Mouse (Mus musculus): ENCODE results near the gene Zfp759.
A peak's percentile ranks its signal among the peaks of the same experiment; 100 is the strongest.
"Not testable (repeated sequence)": the region's sequence is repeated elsewhere in the genome, so short reads cannot be mapped to it uniquely, and the experiment has no call there.

Gene Zfp759

DNA sequence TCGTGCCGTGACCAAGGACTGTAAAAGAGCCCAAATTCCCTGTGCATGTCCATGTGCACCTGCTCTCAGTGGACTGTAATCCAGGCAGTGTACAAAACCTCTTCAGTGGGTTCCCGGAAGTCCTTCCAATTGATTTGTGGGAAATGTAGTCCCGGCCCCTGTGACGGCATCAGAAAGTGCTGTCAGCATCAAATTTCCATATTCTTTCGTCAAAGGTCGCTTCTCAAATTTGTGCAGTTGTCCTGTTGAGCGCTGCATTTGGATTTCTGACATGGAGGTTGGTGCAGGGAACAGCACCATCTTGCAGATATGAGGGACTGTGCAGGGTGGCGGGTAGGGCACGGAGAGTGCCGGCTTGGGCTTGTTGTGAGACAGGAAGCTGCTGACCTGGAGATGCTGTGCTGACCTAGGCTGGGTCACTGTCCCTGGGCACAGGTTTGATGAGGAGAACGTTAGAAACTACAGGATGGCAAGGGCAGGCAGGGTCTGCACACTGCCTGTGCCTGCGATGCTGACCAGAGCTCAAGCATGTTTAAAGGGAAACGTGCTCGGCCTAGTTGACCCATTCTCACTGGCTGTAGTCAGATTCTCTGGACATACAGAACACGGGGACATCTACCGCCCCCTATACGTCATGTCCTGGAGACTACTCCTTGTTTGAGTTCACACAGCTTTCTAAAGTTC, 6.7 kb downstream of the Zfp759 start:
- DNase-seq (ENCODE audit: low read depth, low spot score), result peak; percentile 88
- Histone ChIP-seq H3K36me3 (ENCODE audit: control insufficient read depth, insufficient read depth, low read length, poor library complexity, severe bottlenecking) (no peaks in the 10 kb centered on the region), H3K27me3 (ENCODE audit: control insufficient read depth, insufficient read depth, low read length, poor library complexity, severe bottlenecking) (no peaks in the 10 kb centered on the region)

DNA sequence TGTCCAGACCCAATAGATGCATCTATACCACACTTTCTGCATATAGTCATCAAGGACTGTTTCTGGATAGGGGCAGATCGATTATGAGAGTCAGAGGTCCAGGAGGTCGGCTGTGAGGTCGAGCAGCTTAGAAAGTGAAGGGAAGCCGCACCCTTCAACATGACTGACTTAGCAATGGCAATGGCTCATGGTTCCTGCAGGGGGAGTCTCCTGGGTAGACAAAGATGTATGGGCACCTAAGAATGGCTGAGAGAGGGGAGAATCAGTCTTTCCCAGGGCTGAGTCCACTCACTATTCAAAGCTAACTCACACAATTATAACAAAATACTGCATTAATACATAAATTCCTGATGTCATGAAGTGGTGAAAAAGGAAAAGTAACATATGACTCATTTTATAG, 44.7 kb downstream of the Zfp759 start:
- not testable (repeated sequence) for DNase-seq (ENCODE audit: low read depth, low spot score)

DNA sequence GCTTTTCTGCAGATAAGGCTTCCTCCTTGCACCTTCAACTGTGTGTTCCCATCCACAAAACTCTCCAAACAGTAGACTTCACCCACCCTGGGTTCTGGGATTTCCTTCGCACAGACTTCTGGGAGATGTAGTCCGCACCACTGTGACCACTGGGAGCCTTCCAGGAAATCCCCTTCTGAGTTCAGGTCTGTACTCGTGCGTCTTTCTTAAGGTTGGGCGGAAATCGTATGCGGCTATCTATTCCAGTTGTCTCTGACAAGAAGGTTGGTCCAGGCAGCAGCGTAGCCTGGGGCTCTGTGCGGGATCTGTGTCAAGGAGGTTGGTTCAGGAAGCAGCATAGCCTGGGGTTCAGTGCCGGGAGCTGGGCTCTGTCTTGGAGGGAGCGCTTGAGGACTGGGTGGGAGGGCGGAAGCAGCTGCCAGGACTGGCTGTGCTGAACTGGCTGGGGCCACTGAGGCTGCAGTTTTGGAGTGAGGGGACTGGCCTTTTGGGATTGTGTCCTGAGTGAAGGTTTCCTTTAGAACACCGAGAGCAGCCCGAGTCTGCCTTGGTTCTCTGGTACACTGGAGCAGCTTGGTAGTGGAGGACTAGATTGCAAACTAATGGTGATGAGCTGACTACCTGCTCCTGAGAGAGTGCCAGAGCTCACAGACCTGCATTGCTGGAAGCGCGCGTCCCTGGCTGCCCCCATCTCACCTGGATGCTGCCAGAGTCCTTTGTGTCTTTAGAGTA, 51.7 kb downstream of the Zfp759 start, which contains the start of gene Rsl1:
TSS of gene Rsl1 (plus strand) at position 192 of the 732 bp plus-strand sequence.
- H3K27me3 ChIP-seq (ENCODE audit: control insufficient read depth, insufficient read depth, low read length, poor library complexity, severe bottlenecking); H3K36me3 ChIP-seq (ENCODE audit: control insufficient read depth, insufficient read depth, low read length, poor library complexity, severe bottlenecking): not testable (repeated sequence)
- DNase-seq (ENCODE audit: low read depth, low spot score), result peak; percentile 87

More for the DNA sequence above, 44.7 kb downstream of the Zfp759 start:
- H3K36me3 ChIP-seq (ENCODE audit: control insufficient read depth, insufficient read depth, low read length, poor library complexity, severe bottlenecking); H3K27me3 ChIP-seq (ENCODE audit: control insufficient read depth, insufficient read depth, low read length, poor library complexity, severe bottlenecking): not testable (repeated sequence)

DNA sequence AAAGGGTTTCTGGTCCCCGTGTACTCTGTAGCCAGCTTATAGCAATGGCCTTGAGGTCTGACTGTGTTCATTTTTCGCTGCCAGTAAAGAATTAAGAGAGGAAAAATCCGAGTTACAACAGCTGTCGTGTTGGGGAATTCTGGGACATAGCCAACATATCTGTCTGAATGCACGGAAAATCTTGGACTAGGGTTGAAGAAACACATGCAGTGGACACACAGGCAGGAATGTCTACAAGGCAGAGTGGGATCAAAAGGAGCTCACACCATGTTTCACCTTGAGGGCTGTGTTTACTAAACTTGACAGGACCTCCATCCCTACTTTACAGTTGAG, 52.2 kb downstream of the Zfp759 start:
- no peak for DNase-seq (ENCODE audit: low read depth, low spot score)
- peaks cover 5% of the 10 kb centered on the region; the same call in 1 of the 2 replicates for H3K36me3 ChIP-seq (ENCODE audit: control insufficient read depth, insufficient read depth, low read length, poor library complexity, severe bottlenecking)
- H3K27me3 ChIP-seq (ENCODE audit: control insufficient read depth, insufficient read depth, low read length, poor library complexity, severe bottlenecking), result no peaks in the 10 kb centered on the region

All from splenic B cell, adult 2 months (primary cell).